Mouse (Mus musculus) spleen, adult 2 months (tissue): ENCODE results near the gene Ngly1.

Experiments
- CTCF ChIP-seq: fragments of 200-500 bp; IDR thresholded peaks from 2 replicates; pipeline ENCODE4 v1.5.1; 2011; ENCODE audit warnings: mild to moderate bottlenecking, inconsistent platforms; ENCODE audit not compliant: insufficient read depth, insufficient read length, insufficient replicate concordance; ENCODE audit errors: extremely low read depth
- POLR2A ChIP-seq: fragments of 200-500 bp; IDR thresholded peaks from 2 replicates; pipeline ENCODE4 v1.6.1; 2011; ENCODE audit warnings: low read depth, low read length, inconsistent platforms

DNA sequence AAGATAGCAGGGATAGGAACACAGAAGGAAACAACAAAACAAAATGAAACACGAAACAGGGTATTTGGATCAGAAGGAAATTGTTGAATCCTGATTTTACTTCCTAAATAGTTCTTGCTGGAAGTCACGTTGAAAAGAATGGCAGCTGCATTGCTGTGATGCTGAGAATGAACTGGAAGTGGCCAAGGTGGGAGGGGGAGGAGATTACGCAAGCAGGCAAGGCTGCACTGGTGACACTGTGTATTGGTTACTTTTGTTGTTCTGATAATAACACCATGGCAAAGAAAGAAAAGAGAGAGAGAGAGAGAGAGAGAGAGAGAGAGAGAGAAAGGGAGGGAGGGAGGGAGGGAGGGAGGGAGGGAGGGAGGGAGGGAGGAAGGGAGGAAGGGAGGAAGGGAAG, 12.6 kb upstream of the Ngly1 start:
- TF ChIP-seq CTCF (no peak), POLR2A (no peak)
